Mouse (Mus musculus): ENCODE results near the gene Ugt2a1. TPM values are rescaled to one million over a fixed set of nuclear protein-coding genes. Genes with fewer than 3 reads are reported as not detected.
A peak's percentile ranks its signal among the peaks of the same experiment; 100 is the strongest.
"Not testable (repeated sequence)": the region's sequence is repeated elsewhere in the genome, so short reads cannot be mapped to it uniquely, and the experiment has no call there.

Ugt2a1 gene
- polyA plus RNA-seq (2015; fragmentation: Nextera tagmentation; extraction: Ambion mirVana): not detected in 2 replicates

DNA sequence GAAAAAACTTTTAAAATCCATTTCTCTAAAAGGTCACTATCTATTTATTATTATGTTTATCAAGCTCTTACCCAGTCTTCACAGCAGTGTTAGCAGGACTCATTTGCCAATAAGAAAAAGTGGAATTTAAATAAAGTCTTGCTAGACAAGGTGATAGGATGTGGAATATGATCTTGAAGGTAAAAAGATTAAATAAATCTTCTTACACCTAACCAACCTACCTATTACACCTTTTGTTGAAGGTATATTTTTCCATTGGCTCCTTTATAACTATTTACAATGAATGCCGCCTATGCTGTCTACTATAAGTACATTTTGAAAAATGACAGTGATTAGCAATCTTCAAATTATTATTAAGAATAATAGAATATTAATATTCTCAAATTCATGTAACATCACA, at the start of gene Ugt2a1:
Ugt2a1 (minus strand) TSS at position 101 of the 400 bp plus-strand sequence.
- no peak for TF ChIP-seq CTCF (IDR thresholded peaks at IDR 0.05; ENCODE audit: low read depth)
- Histone ChIP-seq H3K9ac (ENCODE audit: low read depth, low read length) (no peak within 1 kb of the TSS), H3K27me3 (replicated peaks; ENCODE audit: control insufficient read depth, insufficient read depth, low read length) (no peaks in the 10 kb centered on the region), H3K4me2 (replicated peaks; ENCODE audit: low read depth) (no peak within 1 kb of the TSS), H3K4me1 (replicated peaks; ENCODE audit: control insufficient read depth, insufficient read depth, low read length) (no peaks in the 10 kb centered on the region), H3K4me3 (ENCODE audit: low read depth, low read length) (no peak within 1 kb of the TSS), H3K36me3 (ENCODE audit: control insufficient read depth, insufficient read depth) (no peaks in the 10 kb centered on the region), H3K27ac (ENCODE audit: low read depth, low read length) (no peak within 1 kb of the TSS), H3K9me3 (ENCODE audit: control insufficient read depth) (no peaks in the 10 kb centered on the region)
- ATAC-seq: no peak
- WGBS: 90% methylated on average over 1 of the region's 1 CpGs

DNA sequence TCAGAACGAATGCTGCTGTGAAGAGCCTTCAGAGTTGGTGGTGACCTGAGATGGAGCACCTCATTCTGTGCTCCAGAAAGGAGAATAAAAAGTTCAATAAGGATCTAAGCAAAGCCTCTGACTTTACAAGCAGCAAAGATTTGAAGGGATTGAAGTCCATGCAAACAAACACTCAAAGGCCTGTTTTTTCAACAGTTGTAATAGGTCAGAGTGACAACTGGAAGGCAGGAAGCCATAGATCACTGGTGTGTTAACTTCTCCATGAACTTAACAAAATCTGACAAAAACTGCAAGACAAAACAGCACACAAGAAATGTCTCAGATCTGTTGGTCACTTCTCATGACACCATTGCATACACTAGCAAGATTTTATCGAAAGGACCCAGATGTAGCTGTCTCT, 47.4 kb upstream of the Ugt2a1 start, which contains the start of gene Sult1b1:
Sult1b1 (minus strand) TSS at position 85 of the 400 bp plus-strand sequence.
- 78% methylated on average over 2 of the region's 2 CpGs for WGBS
- peak; percentile 40; the same call in 1 of the 2 replicates for ATAC-seq

DNA sequence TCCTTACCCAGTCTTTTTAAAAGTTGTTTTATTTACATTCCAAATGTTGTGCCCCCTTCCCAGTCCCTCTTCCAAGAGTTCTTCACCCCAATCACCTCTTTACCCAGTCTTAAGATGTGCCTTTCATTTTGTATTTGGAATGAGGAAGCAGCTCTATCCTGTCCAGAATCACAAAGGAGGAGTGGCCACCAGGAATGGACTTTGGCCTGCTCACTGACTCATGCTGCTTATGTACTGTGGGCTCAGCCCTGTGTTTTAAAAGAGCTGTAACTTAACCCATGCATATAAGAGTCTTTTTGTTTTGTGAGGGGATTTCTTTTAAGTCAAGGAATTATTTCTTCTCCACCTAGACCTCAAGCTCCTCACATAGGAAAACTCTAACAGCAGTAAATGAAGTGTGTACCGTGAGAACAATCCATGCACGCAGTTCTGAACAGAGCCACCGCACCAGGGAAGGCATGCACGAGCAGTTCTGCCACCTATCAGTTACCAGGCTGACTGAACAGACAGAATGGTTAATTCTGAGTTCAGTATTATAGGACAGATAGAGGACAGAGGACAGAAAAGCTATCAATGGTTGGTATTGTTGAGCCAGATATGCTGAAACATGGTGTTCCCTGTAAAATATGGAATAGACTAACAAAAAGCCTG, 45.4 kb upstream of the Ugt2a1 start:
- H3K4me2 ChIP-seq (replicated peaks; ENCODE audit: low read depth): peak overlapping the region; percentile 53
- ATAC-seq: peak; percentile 97
- no peaks in the 10 kb centered on the region for H3K4me1 ChIP-seq (replicated peaks; ENCODE audit: control insufficient read depth, insufficient read depth, low read length)
- 36% methylated on average over 4 of the region's 4 CpGs for WGBS
- H3K9ac ChIP-seq (ENCODE audit: low read depth, low read length): no peak overlapping the region
- TF ChIP-seq CTCF (IDR thresholded peaks at IDR 0.05; ENCODE audit: low read depth): peak; percentile 17; the same call in 1 of the 2 replicates
- no peaks in the 10 kb centered on the region for H3K36me3 ChIP-seq (ENCODE audit: control insufficient read depth, insufficient read depth)
- H3K27me3 ChIP-seq (replicated peaks; ENCODE audit: control insufficient read depth, insufficient read depth, low read length): no peaks in the 10 kb centered on the region
- H3K27ac ChIP-seq (ENCODE audit: low read depth, low read length): peak overlapping the region; percentile 84
- peak overlapping the region; percentile 12; the same call in 1 of the 2 replicates for H3K4me3 ChIP-seq (ENCODE audit: low read depth, low read length)
- no peaks in the 10 kb centered on the region for H3K9me3 ChIP-seq (ENCODE audit: control insufficient read depth)

More for the DNA sequence above, 47.4 kb upstream of the Ugt2a1 start, which contains the start of gene Sult1b1:
- TF ChIP-seq CTCF (IDR thresholded peaks at IDR 0.05; ENCODE audit: low read depth): no peak
- Histone ChIP-seq H3K4me1 (replicated peaks; ENCODE audit: control insufficient read depth, insufficient read depth, low read length) (no peaks in the 10 kb centered on the region), H3K9me3 (ENCODE audit: control insufficient read depth) (no peaks in the 10 kb centered on the region), H3K27ac (ENCODE audit: low read depth, low read length) (no peak within 1 kb of the TSS), H3K4me2 (replicated peaks; ENCODE audit: low read depth) (no peak within 1 kb of the TSS), H3K27me3 (replicated peaks; ENCODE audit: control insufficient read depth, insufficient read depth, low read length) (no peaks in the 10 kb centered on the region), H3K4me3 (ENCODE audit: low read depth, low read length) (no peak within 1 kb of the TSS), H3K36me3 (ENCODE audit: control insufficient read depth, insufficient read depth) (no peaks in the 10 kb centered on the region), H3K9ac (ENCODE audit: low read depth, low read length) (no peak within 1 kb of the TSS)

GRCm38 (mm10) chr5:87532288-87532687, 41.6 kb upstream of the Ugt2a1 start:
- no peak for TF ChIP-seq CTCF (IDR thresholded peaks at IDR 0.05; ENCODE audit: low read depth)
- 0 out of 2 replicates have a peak overlapping the region, but pooled peaks have one; percentile 21 for H3K27ac ChIP-seq (ENCODE audit: low read depth, low read length)
- peak overlapping the region; percentile 59 for H3K4me2 ChIP-seq (replicated peaks; ENCODE audit: low read depth)
- WGBS: 31% methylated on average over 2 of the region's 2 CpGs
- H3K27me3 ChIP-seq (replicated peaks; ENCODE audit: control insufficient read depth, insufficient read depth, low read length): no peaks in the 10 kb centered on the region
- H3K9me3 ChIP-seq (ENCODE audit: control insufficient read depth): no peaks in the 10 kb centered on the region
- peak; percentile 75 for ATAC-seq
- peak overlapping the region; percentile 21 for H3K4me3 ChIP-seq (ENCODE audit: low read depth, low read length)
- H3K9ac ChIP-seq (ENCODE audit: low read depth, low read length): no peak overlapping the region
- H3K4me1 ChIP-seq (replicated peaks; ENCODE audit: control insufficient read depth, insufficient read depth, low read length): no peaks in the 10 kb centered on the region
- 0 out of 2 replicates have a peak, but pooled peaks cover 6% of the 10 kb centered on the region for H3K36me3 ChIP-seq (ENCODE audit: control insufficient read depth, insufficient read depth)

DNA sequence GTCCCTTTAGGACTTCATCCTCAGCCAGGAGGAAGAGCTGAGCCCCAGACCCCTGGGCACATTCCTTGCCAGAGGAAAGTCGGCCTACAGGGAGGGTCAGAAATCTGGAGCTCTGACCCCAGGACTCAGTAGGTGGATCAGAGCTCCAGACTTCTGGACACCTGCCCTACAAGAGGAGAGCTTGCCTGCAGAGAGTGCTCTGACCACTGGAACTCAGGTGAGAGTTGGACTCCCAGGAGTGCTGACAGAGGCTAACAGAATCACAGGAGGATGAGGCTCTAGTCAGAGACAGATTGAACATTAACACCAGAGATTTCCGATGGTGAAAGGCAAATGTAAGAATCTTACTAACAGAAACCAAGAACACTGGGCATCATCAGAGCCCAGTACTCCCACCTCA, 32.9 kb upstream of the Ugt2a1 start:
- H3K27ac ChIP-seq (ENCODE audit: low read depth, low read length); H3K9ac ChIP-seq (ENCODE audit: low read depth, low read length); H3K4me2 ChIP-seq (replicated peaks; ENCODE audit: low read depth); ATAC-seq; H3K4me1 ChIP-seq (replicated peaks; ENCODE audit: control insufficient read depth, insufficient read depth, low read length); H3K4me3 ChIP-seq (ENCODE audit: low read depth, low read length); H3K9me3 ChIP-seq (ENCODE audit: control insufficient read depth); H3K27me3 ChIP-seq (replicated peaks; ENCODE audit: control insufficient read depth, insufficient read depth, low read length); H3K36me3 ChIP-seq (ENCODE audit: control insufficient read depth, insufficient read depth): not testable (repeated sequence)
- WGBS: 73% methylated on average over 2 of the region's 2 CpGs

- Histone ChIP-seq H3K4me3 (ENCODE audit: low read depth, low read length) (no peak overlapping the region), H3K27me3 (replicated peaks; ENCODE audit: control insufficient read depth, insufficient read depth, low read length) (no peaks in the 10 kb centered on the region), H3K27ac (ENCODE audit: low read depth, low read length) (no peak overlapping the region), H3K9ac (ENCODE audit: low read depth, low read length) (no peak overlapping the region), H3K9me3 (ENCODE audit: control insufficient read depth) (no peaks in the 10 kb centered on the region), H3K4me2 (replicated peaks; ENCODE audit: low read depth) (no peak overlapping the region), H3K4me1 (replicated peaks; ENCODE audit: control insufficient read depth, insufficient read depth, low read length) (no peaks in the 10 kb centered on the region), H3K36me3 (ENCODE audit: control insufficient read depth, insufficient read depth) (no peaks in the 10 kb centered on the region)
- no peak for ATAC-seq
- 65% methylated on average over 4 of the region's 4 CpGs for WGBS
- TF ChIP-seq CTCF (IDR thresholded peaks at IDR 0.05; ENCODE audit: low read depth): no peak
Observed at GRCm38 (mm10) chr5:87505776-87506458, 15.2 kb upstream of the Ugt2a1 start.

Measured in intestine, postnatal 0 days (tissue).